Mouse (Mus musculus) CH12.LX (cell line): ENCODE measurements around the gene Mrps23.

ENCODE experiments used
- CTCF ChIP-seq, 2 experiments: IDR thresholded peaks in 1 of 2; conservative IDR thresholded peaks in 1 of 2; 2 replicates each; pipeline ENCODE4 v1.5.1; 2011 to 2012; ENCODE audit warnings: low read depth in 2 of 2, low read length in 2 of 2, improper control_type of control experiment in 1 of 2, inconsistent platforms in 1 of 2, mild to moderate bottlenecking in 1 of 2, moderate library complexity in 1 of 2
- EP300 ChIP-seq: IDR thresholded peaks from 2 replicates; pipeline ENCODE4 v1.6.1; 2011; ENCODE audit warnings: low read length, improper control_type of control experiment
- MYC ChIP-seq: IDR thresholded peaks from 2 replicates; pipeline ENCODE4 v1.6.1; 2011; ENCODE audit warnings: low read depth, mild to moderate bottlenecking, improper control_type of control experiment, low read length
- NELFE ChIP-seq: IDR thresholded peaks from 2 replicates; pipeline ENCODE4 v1.6.1; 2011; ENCODE audit warnings: low read depth, low read length, improper control_type of control experiment
- RAD21 ChIP-seq: IDR thresholded peaks from 2 replicates; pipeline ENCODE4 v1.6.1; 2011; ENCODE audit warnings: low read depth, mild to moderate bottlenecking, low read length, improper control_type of control experiment, moderate library complexity
- RCOR1 ChIP-seq: conservative IDR thresholded peaks from 2 replicates; pipeline ENCODE4 v1.6.1; 2012; ENCODE audit warnings: low read depth, mild to moderate bottlenecking, inconsistent platforms, low read length, improper control_type of control experiment
- TCF12 ChIP-seq: IDR thresholded peaks from 2 replicates; pipeline ENCODE4 v1.6.1; 2014; ENCODE audit warnings: low read depth, mild to moderate bottlenecking, inconsistent platforms, low read length, improper control_type of control experiment
- ZC3H11A ChIP-seq: IDR thresholded peaks from 2 replicates; pipeline ENCODE4 v1.6.1; 2012; ENCODE audit warnings: low read depth, mild to moderate bottlenecking, inconsistent platforms, low read length, improper control_type of control experiment

GRCm38 (mm10) chr11:88188635-88189034 lies 15.6 kb upstream of the Mrps23 start:
- TF ChIP-seq CTCF (conservative IDR thresholded peaks at IDR 0.05 in 1 of 2, IDR thresholded peaks at IDR 0.05 in 1 of 2; ENCODE audit: low read depth in 2 of 2, low read length in 2 of 2) (no peak), MYC (no peak), ZC3H11A (no peak), RCOR1 (no peak), NELFE (no peak), TCF12 (no peak), RAD21 (no peak), EP300 (no peak)
